ENCODE assay signal across 16 mouse cellular contexts in the genomic region with DNA sequence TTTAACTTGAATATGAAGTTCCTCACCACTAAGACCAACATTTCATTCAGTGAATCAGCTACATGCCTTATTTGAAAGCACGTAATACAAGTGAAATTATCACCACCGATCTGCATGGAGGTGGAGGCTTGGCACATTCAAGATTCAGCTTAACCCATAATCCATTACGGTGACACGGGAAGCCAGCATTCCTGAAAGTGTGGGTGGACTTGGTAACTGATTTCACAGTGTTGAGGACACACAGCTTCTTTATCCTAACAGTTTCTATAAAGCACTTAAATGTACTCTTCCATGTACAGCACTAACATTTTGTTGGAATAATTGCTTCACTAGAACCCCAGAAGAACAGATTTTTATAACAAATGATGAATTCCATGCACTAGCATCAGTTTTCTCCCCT.
DNase-seq lines count a peak whose midpoint lies in the region.
"Had no signal": no experiment of that assay in that cellular context is flagged by ENCODE, and none has a peak within 500 bp of the region (broad histone marks: within the 10 kb centered on the region; RNA-seq: fewer than 3 reads in every experiment).

No protein-coding gene starts in this region.

- peak; percentile 5 for DNase-seq in layer of hippocampus, adult 9-11 months
- no peak for DNase-seq in layer of hippocampus, postnatal 25 days (ENCODE audit: extremely low spot score in 1 of 2, low spot score in 1 of 2)
- DNase-seq in right cerebral cortex, adult 18-20 months = peak; percentile 3
- DNase-seq in right cerebral cortex, postnatal 10 days (ENCODE audit: low spot score in 2 of 2) = no peak
- peak; percentile 6 for DNase-seq in gonadal fat pad, adult 2 months (ENCODE audit: low read depth)
- no peak for DNase-seq in adrenal gland, postnatal 4 days (ENCODE audit: low spot score in 2 of 2)
- DNase-seq in urinary bladder, postnatal 25 days (ENCODE audit: low spot score) = no peak
- DNase-seq: adrenal gland, adult 8-10 months; adrenal gland, postnatal 14 days; adrenal gland, postnatal 36 days; cerebellum, adult 11-12 months; cerebellum, adult 2 months; cerebellum, adult 9-10 months; cerebellum, postnatal 10 days; cerebellum, postnatal 25 days; forebrain, postnatal 0 days had no signal

Comparison
In these comparisons a context has a peak if more than half of its experiments do, and no peak if none do; other contexts are left out.
1. DNase-seq: peak in layer of hippocampus, adult 9-11 months (single experiment), right cerebral cortex, adult 18-20 months (single experiment) and gonadal fat pad, adult 2 months (single experiment); none in layer of hippocampus, postnatal 25 days (0 of 2), right cerebral cortex, postnatal 10 days (0 of 2), adrenal gland, postnatal 4 days (0 of 2) and urinary bladder, postnatal 25 days (single experiment).